Mouse (Mus musculus): ENCODE results near the gene Unc13d. TPM values are rescaled to one million over a fixed set of nuclear protein-coding genes. Genes with fewer than 3 reads are reported as not detected.
"Not testable (repeated sequence)": the region's sequence is repeated elsewhere in the genome, so short reads cannot be mapped to it uniquely, and the experiment has no call there.

The Unc13d gene
- polyA plus RNA-seq (2015; fragmentation: Nextera tagmentation; extraction: Ambion mirVana), result 31.6 and 32.7 TPM in 2 replicates

GRCm38 (mm10) chr11:116077446-116078204, at the start of gene Unc13d:
Gene Unc13d (minus strand): TSS chr11:116077961.
- ATAC-seq (ENCODE audit: low read depth), result peak; percentile 89
- peaks cover 58% of the 10 kb centered on the region for H3K36me3 ChIP-seq
- 8% methylated on average over 22 of the region's 22 CpGs for WGBS (ENCODE audit: insufficient replicate concordance)
- H3K27ac ChIP-seq, result peak within 1 kb of the TSS; percentile 99
- H3K4me2 ChIP-seq, result peak within 1 kb of the TSS; percentile 99
- DNase-seq, result peak; percentile 76
- peak within 1 kb of the TSS; percentile 96 for H3K9ac ChIP-seq
- H3K4me1 ChIP-seq (replicated peaks), result peaks cover 88% of the 10 kb centered on the region
- no peaks in the 10 kb centered on the region for H3K27me3 ChIP-seq
- H3K4me3 ChIP-seq (replicated peaks), result peak within 1 kb of the TSS; percentile 75
- no peaks in the 10 kb centered on the region for H3K9me3 ChIP-seq (replicated peaks)

GRCm38 (mm10) chr11:116126261-116126660, 48.5 kb upstream of the Unc13d start:
- Histone ChIP-seq H3K4me3 (replicated peaks) (no peak overlapping the region), H3K27ac (no peak overlapping the region), H3K4me2 (no peak overlapping the region), H3K4me1 (replicated peaks) (peaks cover 49% of the 10 kb centered on the region), H3K9ac (no peak overlapping the region), H3K27me3 (no peaks in the 10 kb centered on the region), H3K9me3 (replicated peaks) (no peaks in the 10 kb centered on the region), H3K36me3 (peaks cover 33% of the 10 kb centered on the region)
- ATAC-seq (ENCODE audit: low read depth) (no peak), DNase-seq (no peak)
- WGBS (ENCODE audit: insufficient replicate concordance), result 85% methylated on average over 15 of the region's 15 CpGs

- not testable (repeated sequence) for H3K4me2 ChIP-seq; H3K27ac ChIP-seq; H3K9me3 ChIP-seq (replicated peaks); H3K27me3 ChIP-seq; ATAC-seq (ENCODE audit: low read depth); H3K4me3 ChIP-seq (replicated peaks); H3K9ac ChIP-seq; DNase-seq
- WGBS (ENCODE audit: insufficient replicate concordance), result 85% methylated on average over 8 of the region's 8 CpGs
- Histone ChIP-seq H3K4me1 (replicated peaks) (peaks cover 17% of the 10 kb centered on the region), H3K36me3 (peaks cover 31% of the 10 kb centered on the region)
Measured at GRCm38 (mm10) chr11:116121731-116122245, 44.0 kb upstream of the Unc13d start.

GRCm38 (mm10) chr11:116117819-116118218, 40.1 kb upstream of the Unc13d start:
- H3K27me3 ChIP-seq, result no peaks in the 10 kb centered on the region
- H3K4me1 ChIP-seq (replicated peaks), result peaks cover 7% of the 10 kb centered on the region
- no peak overlapping the region for H3K4me2 ChIP-seq
- no peak overlapping the region for H3K4me3 ChIP-seq (replicated peaks)
- no peak overlapping the region for H3K27ac ChIP-seq
- no peak overlapping the region for H3K9ac ChIP-seq
- no peak for DNase-seq
- ATAC-seq (ENCODE audit: low read depth), result no peak
- 0 out of 2 replicates have a peak, but pooled peaks cover 3% of the 10 kb centered on the region for H3K9me3 ChIP-seq (replicated peaks)
- peaks cover 8% of the 10 kb centered on the region for H3K36me3 ChIP-seq

GRCm38 (mm10) chr11:116117241-116117640, 39.5 kb upstream of the Unc13d start:
- Histone ChIP-seq H3K9me3 (replicated peaks) (0 out of 2 replicates have a peak, but pooled peaks cover 3% of the 10 kb centered on the region), H3K4me3 (replicated peaks) (no peak overlapping the region), H3K4me1 (replicated peaks) (peaks cover 7% of the 10 kb centered on the region), H3K4me2 (no peak overlapping the region), H3K27me3 (0 out of 2 replicates have a peak, but pooled peaks cover under 1% of the 10 kb centered on the region), H3K9ac (no peak overlapping the region), H3K36me3 (peaks cover 3% of the 10 kb centered on the region), H3K27ac (no peak overlapping the region; the same call in 1 of the 2 replicates)
- 43% methylated on average over 12 of the region's 12 CpGs for WGBS (ENCODE audit: insufficient replicate concordance)
- DNase-seq (no peak), ATAC-seq (ENCODE audit: low read depth) (peak; percentile 48; the same call in 1 of the 2 replicates)

GRCm38 (mm10) chr11:116111611-116112203, 33.9 kb upstream of the Unc13d start:
- H3K4me2 ChIP-seq, result no peak overlapping the region
- H3K27me3 ChIP-seq, result peaks cover 55% of the 10 kb centered on the region
- WGBS (ENCODE audit: insufficient replicate concordance), result 86% methylated on average over 19 of the region's 19 CpGs
- H3K4me3 ChIP-seq (replicated peaks), result no peak overlapping the region
- H3K27ac ChIP-seq, result no peak overlapping the region
- no peak overlapping the region for H3K9ac ChIP-seq
- H3K9me3 ChIP-seq (replicated peaks), result no peaks in the 10 kb centered on the region
- ATAC-seq (ENCODE audit: low read depth), result no peak
- peaks cover 38% of the 10 kb centered on the region for H3K4me1 ChIP-seq (replicated peaks)
- no peaks in the 10 kb centered on the region for H3K36me3 ChIP-seq
- no peak for DNase-seq

- no peak overlapping the region for H3K4me3 ChIP-seq (replicated peaks)
- H3K9me3 ChIP-seq (replicated peaks), result no peaks in the 10 kb centered on the region
- peaks cover 62% of the 10 kb centered on the region for H3K27me3 ChIP-seq
- 0 out of 2 replicates have a peak overlapping the region, but pooled peaks have one; percentile 69 for H3K4me2 ChIP-seq
- no peak overlapping the region for H3K9ac ChIP-seq
- no peak for DNase-seq
- WGBS (ENCODE audit: insufficient replicate concordance), result 67% methylated on average over 4 of the region's 4 CpGs
- no peak for ATAC-seq (ENCODE audit: low read depth)
- H3K27ac ChIP-seq, result no peak overlapping the region
- peaks cover 44% of the 10 kb centered on the region for H3K4me1 ChIP-seq (replicated peaks)
- H3K36me3 ChIP-seq, result no peaks in the 10 kb centered on the region
Measured at GRCm38 (mm10) chr11:116111067-116111466, 33.3 kb upstream of the Unc13d start.

GRCm38 (mm10) chr11:116110540-116110939, 32.8 kb upstream of the Unc13d start:
- Histone ChIP-seq H3K9ac (peak overlapping the region; percentile 62), H3K4me2 (peak overlapping the region; percentile 69), H3K27ac (peak overlapping the region; percentile 18; the same call in 1 of the 2 replicates), H3K27me3 (peaks cover 67% of the 10 kb centered on the region), H3K4me3 (replicated peaks) (peak overlapping the region; percentile 59), H3K4me1 (replicated peaks) (peaks cover 49% of the 10 kb centered on the region), H3K36me3 (no peaks in the 10 kb centered on the region), H3K9me3 (replicated peaks) (no peaks in the 10 kb centered on the region)
- ATAC-seq (ENCODE audit: low read depth) (no peak), DNase-seq (no peak)
- 23% methylated on average over 10 of the region's 10 CpGs for WGBS (ENCODE audit: insufficient replicate concordance)

- Histone ChIP-seq H3K4me2 (peak overlapping the region; percentile 69), H3K9ac (peak overlapping the region; percentile 62), H3K4me3 (replicated peaks) (peak overlapping the region; percentile 59), H3K9me3 (replicated peaks) (no peaks in the 10 kb centered on the region), H3K27me3 (peaks cover 69% of the 10 kb centered on the region), H3K27ac (peak overlapping the region; percentile 18), H3K36me3 (no peaks in the 10 kb centered on the region), H3K4me1 (replicated peaks) (peaks cover 54% of the 10 kb centered on the region)
- ATAC-seq (ENCODE audit: low read depth) (peak; percentile 21; the same call in 1 of the 2 replicates), DNase-seq (no peak)
- WGBS (ENCODE audit: insufficient replicate concordance), result 3% methylated on average over 30 of the region's 35 CpGs
Measured at GRCm38 (mm10) chr11:116110131-116110530, 32.4 kb upstream of the Unc13d start.

GRCm38 (mm10) chr11:116109441-116110081, 31.8 kb upstream of the Unc13d start:
- H3K4me1 ChIP-seq (replicated peaks), result peaks cover 59% of the 10 kb centered on the region
- peak overlapping the region; percentile 62 for H3K9ac ChIP-seq
- H3K4me2 ChIP-seq, result peak overlapping the region; percentile 69
- H3K27me3 ChIP-seq, result peaks cover 69% of the 10 kb centered on the region
- 0 out of 2 replicates have a peak overlapping the region, but pooled peaks have one; percentile 18 for H3K27ac ChIP-seq
- WGBS (ENCODE audit: insufficient replicate concordance), result under 1% methylated on average over 70 of the region's 70 CpGs
- ATAC-seq (ENCODE audit: low read depth) (peak; percentile 11; the same call in 1 of the 2 replicates), DNase-seq (no peak)
- H3K36me3 ChIP-seq, result no peaks in the 10 kb centered on the region
- H3K9me3 ChIP-seq (replicated peaks), result no peaks in the 10 kb centered on the region
- H3K4me3 ChIP-seq (replicated peaks), result peak overlapping the region; percentile 59

Measured in liver, embryonic 13.5 days (tissue).